Mouse (Mus musculus): ENCODE results near the gene Sh3bp4.

DNA sequence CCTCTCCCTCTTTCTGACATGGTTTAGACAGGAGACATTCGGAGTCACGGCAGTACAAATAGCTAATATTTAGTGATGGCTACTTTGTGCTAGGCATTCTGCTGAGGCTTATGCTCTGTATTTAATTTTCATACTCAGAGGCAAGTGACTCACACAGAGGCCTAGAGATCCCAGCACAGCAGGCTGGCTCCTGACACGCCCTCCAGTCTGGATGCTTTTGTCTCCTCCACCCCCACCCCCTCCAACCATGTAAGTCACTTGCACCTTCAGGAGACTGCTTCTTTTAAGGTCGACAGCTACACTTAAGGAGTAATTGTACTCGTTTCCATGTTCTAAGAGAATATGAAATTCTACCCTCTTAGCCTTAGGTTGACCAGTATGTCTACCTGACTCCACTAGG is 1.4 kb upstream of the Sh3bp4 start:
- TF ChIP-seq POLR2A (IDR thresholded peaks at IDR 0.05; ENCODE audit: borderline replicate concordance, extremely low read depth, low read depth, low read length) (no peak), CTCF (IDR thresholded peaks at IDR 0.05; ENCODE audit: insufficient read depth, low read length) (no peak)
